Mouse (Mus musculus) limb, embryonic 13.5 days (tissue): ENCODE results near the gene Lrrc29. TPM values are rescaled to one million over a fixed set of nuclear protein-coding genes. Genes with fewer than 3 reads are reported as not detected.

Source experiments
- ATAC-seq: fragments of 200-750 bp; cut with Nextera tagmentation; 2 replicates; pipeline ENCODE4 v1.8.0; 2017; ENCODE audit warnings: low read depth, moderate number of reproducible peaks, moderate TSS enrichment; ENCODE audit not compliant: low FRiP score
- H3K27ac ChIP-seq: fragments of 300-500 bp; sonication (generic); 2 replicates; pipeline ENCODE4 v1.5.1; 2015; ENCODE audit warnings: inconsistent platforms, mild to moderate bottlenecking, moderate library complexity
- H3K27me3 ChIP-seq: fragments of 300-500 bp; sonication (generic); 2 replicates; pipeline ENCODE4 v1.6.1; 2015; ENCODE audit warnings: mild to moderate bottlenecking, inconsistent platforms
- H3K36me3 ChIP-seq: fragments of 300-500 bp; sonication (generic); 2 replicates; pipeline ENCODE4 v1.6.1; 2015; ENCODE audit warnings: inconsistent platforms, mild to moderate bottlenecking, moderate library complexity
- H3K4me1 ChIP-seq: fragments of 300-500 bp; sonication (generic); 2 replicates; pipeline ENCODE4 v1.6.1; 2015; ENCODE audit warnings: inconsistent platforms
- H3K4me2 ChIP-seq: fragments of 300-500 bp; sonication (generic); replicated peaks from 2 replicates; pipeline ENCODE4 v1.6.1; 2015; ENCODE audit warnings: inconsistent platforms, mild to moderate bottlenecking, moderate library complexity
- H3K4me3 ChIP-seq: fragments of 300-500 bp; sonication (generic); 2 replicates; pipeline ENCODE4 v1.5.1; 2015; ENCODE audit warnings: moderate library complexity, mild to moderate bottlenecking, inconsistent platforms
- H3K9ac ChIP-seq: fragments of 300-500 bp; sonication (generic); 2 replicates; pipeline ENCODE4 v1.6.1; 2015; ENCODE audit warnings: mild to moderate bottlenecking, inconsistent platforms
- H3K9me3 ChIP-seq: fragments of 300-500 bp; sonication (generic); 2 replicates; pipeline ENCODE4 v1.6.1; 2016; ENCODE audit warnings: inconsistent platforms
- WGBS: fragments of 180-500 bp; shearing (Covaris S2); methylation state at CpG from one replicate; pipeline ENCODE4 v1.1.7; 2015; 5-methylcytosine and 5-hydroxymethylcytosine counted together
- polyA plus RNA-seq: library from polyadenylated mRNA; unstranded; fragments of >200 nt; fragmentation: Nextera tagmentation; extraction: Ambion mirVana; gene quantifications from 2 replicates; pipeline ENCODE4 v1.2.1, GENCODE M21; 2015

The Lrrc29 gene
- polyA plus RNA-seq, 1 experiment from 2014 or later, result 1.8 TPM

DNA sequence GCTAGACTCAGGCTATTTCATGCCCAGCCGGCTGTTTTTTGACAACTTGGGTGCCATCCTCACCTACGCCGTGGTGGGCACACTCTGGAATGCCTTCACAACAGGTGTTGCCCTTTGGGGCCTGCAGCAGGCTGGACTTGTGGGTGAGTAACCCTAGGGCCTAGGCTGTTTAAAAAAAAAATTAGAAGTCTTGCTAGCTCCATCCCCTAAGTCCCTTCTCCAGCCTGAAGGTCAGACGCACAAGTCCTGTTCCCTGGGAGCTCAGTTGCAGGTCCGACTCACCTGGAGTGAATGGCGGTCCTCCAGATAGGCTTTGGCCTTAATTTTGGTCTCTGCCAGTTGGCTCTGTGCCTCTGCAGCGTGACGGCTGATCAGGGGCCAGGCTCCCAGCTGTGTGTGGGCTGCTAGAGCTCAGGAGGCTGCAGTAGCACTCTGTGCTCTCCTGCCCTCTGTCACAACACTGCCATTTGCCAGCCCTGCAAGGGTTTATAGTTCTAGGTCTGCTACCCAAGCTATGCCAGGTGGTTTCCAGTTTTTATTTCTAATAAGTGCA lies 27.6 kb upstream of the Lrrc29 start:
- 72% methylated on average over 8 of the region's 8 CpGs for WGBS
- Histone ChIP-seq H3K9ac (0 out of 2 replicates have a peak overlapping the region, but pooled peaks have one; percentile 2), H3K4me1 (peaks cover 39% of the 10 kb centered on the region), H3K4me2 (no peak overlapping the region), H3K36me3 (peaks cover 30% of the 10 kb centered on the region), H3K9me3 (no peaks in the 10 kb centered on the region), H3K4me3 (no peak overlapping the region), H3K27ac (0 out of 2 replicates have a peak overlapping the region, but pooled peaks have one; percentile 15), H3K27me3 (peaks cover 3% of the 10 kb centered on the region; the same call in 1 of the 2 replicates)
- ATAC-seq, result no peak

DNA sequence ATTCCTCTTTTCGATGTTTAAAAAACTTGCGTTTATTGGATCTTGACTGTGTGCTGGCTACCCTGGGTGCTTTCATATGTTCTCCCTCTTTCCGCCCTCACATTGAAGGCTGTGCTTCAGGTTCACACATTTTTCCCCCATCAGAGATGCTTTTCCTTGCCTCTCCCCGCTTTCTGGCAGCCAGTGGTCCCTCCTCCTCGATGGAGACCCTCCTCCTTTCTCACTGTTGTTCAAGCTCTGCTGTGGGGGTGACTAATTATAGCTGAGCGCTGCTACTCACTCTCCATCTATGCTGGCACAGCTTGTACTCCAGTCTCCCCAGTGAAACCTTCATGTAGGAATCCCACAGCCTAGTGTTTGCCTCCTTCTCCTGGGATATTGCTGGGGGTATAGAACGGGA lies 24.1 kb upstream of the Lrrc29 start:
- Histone ChIP-seq H3K4me3 (peak overlapping the region; percentile 74), H3K9ac (peak overlapping the region; percentile 87; the same call in 1 of the 2 replicates), H3K27ac (no peak overlapping the region), H3K36me3 (peaks cover under 1% of the 10 kb centered on the region; the same call in 1 of the 2 replicates), H3K27me3 (peaks cover 3% of the 10 kb centered on the region; the same call in 1 of the 2 replicates), H3K4me1 (peaks cover 53% of the 10 kb centered on the region), H3K4me2 (peak overlapping the region; percentile 96), H3K9me3 (no peaks in the 10 kb centered on the region)
- WGBS, result 28% methylated on average over 7 of the region's 7 CpGs
- ATAC-seq, result no peak

DNA sequence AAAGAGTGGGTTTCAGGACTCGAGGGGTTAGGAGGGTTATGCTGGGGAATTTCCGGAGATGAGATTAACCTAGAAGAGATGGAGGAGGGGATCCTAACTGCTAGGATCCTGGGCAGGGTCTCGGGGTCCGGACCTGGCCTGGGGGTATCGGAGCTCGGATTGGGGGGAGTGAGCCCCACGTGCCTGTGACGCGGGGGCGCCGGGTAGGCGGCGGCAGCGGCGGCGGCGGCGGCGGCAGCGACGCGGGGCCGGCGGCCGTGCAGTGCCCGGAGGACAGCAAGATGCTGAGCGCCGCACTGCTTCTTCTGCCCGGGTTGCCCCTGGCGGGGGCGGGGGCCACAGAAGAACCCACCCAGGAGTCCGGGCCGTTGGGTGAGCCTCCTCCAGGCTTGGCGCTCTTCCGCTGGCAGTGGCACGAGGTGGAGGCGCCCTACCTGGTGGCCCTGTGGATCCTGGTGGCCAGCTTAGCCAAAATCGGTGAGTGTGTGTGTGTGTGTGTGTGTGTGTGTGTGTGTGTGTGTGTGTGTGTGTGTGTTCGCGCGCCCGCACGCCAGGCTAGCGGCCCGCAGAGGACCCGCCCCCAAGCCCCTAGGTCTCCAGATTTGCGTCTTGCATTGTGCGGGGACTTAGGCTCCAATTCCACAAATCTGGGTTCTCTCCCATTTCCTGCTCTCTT lies 23.2 kb upstream of the Lrrc29 start:
- H3K4me1 ChIP-seq, result peaks cover 52% of the 10 kb centered on the region
- peak; percentile 6; the same call in 1 of the 2 replicates for ATAC-seq
- WGBS, result 1% methylated on average over 38 of the region's 48 CpGs

GRCm38 (mm10) chr8:105348450-105349095 lies 22.5 kb upstream of the Lrrc29 start, which contains the start of gene Slc9a5:
Gene Slc9a5 (plus strand): TSS chr8:105348843.
- Histone ChIP-seq H3K4me2 (peak within 1 kb of the TSS; percentile 96), H3K27me3 (peaks cover 3% of the 10 kb centered on the region; the same call in 1 of the 2 replicates), H3K4me3 (peak within 1 kb of the TSS; percentile 74), H3K4me1 (peaks cover 46% of the 10 kb centered on the region), H3K27ac (peak within 1 kb of the TSS; percentile 83), H3K36me3 (no peaks in the 10 kb centered on the region), H3K9ac (peak within 1 kb of the TSS; percentile 87), H3K9me3 (no peaks in the 10 kb centered on the region)
- WGBS, result under 1% methylated on average over 34 of the region's 34 CpGs
- peak; percentile 7; the same call in 1 of the 2 replicates for ATAC-seq

More for the DNA sequence above, 23.2 kb upstream of the Lrrc29 start:
- Histone ChIP-seq H3K27ac (peak overlapping the region; percentile 76), H3K9ac (peak overlapping the region; percentile 87), H3K4me2 (peak overlapping the region; percentile 96), H3K27me3 (peaks cover 3% of the 10 kb centered on the region; the same call in 1 of the 2 replicates), H3K9me3 (no peaks in the 10 kb centered on the region), H3K36me3 (no peaks in the 10 kb centered on the region), H3K4me3 (peak overlapping the region; percentile 74)

DNA sequence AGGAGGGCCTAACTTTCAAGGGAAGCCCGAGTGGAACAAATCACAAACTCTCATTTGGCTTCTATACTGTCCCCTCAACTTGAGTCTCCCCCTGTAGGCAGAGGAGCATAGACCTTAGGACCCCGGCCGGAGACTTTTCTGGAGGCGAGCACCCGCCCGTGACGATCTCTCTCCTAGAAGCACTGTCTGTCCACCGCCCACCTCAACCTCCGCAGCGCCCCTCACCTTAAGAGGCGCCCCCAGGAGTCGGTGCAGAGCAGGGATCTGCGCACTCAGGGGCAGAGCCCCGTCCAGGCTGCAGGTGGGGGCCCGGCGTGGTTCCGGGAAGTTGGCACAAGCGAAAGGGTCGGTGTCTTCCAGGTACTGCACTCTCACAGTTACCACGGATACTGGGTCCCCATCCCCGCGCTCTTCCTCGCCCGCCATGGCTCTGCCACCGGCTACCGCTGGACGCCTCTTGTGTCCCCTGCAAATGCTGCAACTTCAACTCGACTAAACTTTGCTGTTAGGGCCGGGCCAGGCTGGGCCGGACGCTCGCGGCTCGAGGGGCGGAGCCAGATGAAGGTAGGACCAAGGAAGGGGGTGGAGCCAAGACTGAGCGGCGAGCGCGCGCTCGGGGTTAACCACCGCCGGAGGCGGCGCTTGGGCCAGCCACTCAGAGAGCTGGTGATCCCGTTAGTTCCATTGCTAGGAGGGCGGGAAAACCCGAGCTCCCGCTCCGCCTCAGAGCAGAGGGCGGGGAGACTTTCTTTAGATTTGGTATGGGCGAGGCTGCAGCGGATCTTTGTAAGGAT lies 21.5 kb upstream of the Lrrc29 start, which contains the start of gene Fhod1:
TSS of gene Fhod1 (minus strand) at position 526 of the 794 bp plus-strand sequence.
- H3K4me2 ChIP-seq, result peak within 1 kb of the TSS; percentile 96
- ATAC-seq, result peak; percentile 90
- no peaks in the 10 kb centered on the region for H3K36me3 ChIP-seq
- WGBS, result under 1% methylated on average over 53 of the region's 53 CpGs
- H3K4me1 ChIP-seq, result peaks cover 43% of the 10 kb centered on the region
- peaks cover 3% of the 10 kb centered on the region; the same call in 1 of the 2 replicates for H3K27me3 ChIP-seq
- peak within 1 kb of the TSS; percentile 74 for H3K4me3 ChIP-seq
- peak within 1 kb of the TSS; percentile 87 for H3K9ac ChIP-seq
- H3K27ac ChIP-seq, result peak within 1 kb of the TSS; percentile 83
- H3K9me3 ChIP-seq, result no peaks in the 10 kb centered on the region

GRCm38 (mm10) chr8:105346611-105347427 lies 20.7 kb upstream of the Lrrc29 start:
- under 1% methylated on average over 34 of the region's 34 CpGs for WGBS
- Histone ChIP-seq H3K9me3 (no peaks in the 10 kb centered on the region), H3K27me3 (peaks cover 3% of the 10 kb centered on the region; the same call in 1 of the 2 replicates), H3K27ac (peak overlapping the region; percentile 83), H3K9ac (peak overlapping the region; percentile 78), H3K4me2 (peak overlapping the region; percentile 96), H3K4me3 (peak overlapping the region; percentile 74), H3K4me1 (peaks cover 43% of the 10 kb centered on the region), H3K36me3 (no peaks in the 10 kb centered on the region)
- ATAC-seq, result peak; percentile 2; the same call in 1 of the 2 replicates

DNA sequence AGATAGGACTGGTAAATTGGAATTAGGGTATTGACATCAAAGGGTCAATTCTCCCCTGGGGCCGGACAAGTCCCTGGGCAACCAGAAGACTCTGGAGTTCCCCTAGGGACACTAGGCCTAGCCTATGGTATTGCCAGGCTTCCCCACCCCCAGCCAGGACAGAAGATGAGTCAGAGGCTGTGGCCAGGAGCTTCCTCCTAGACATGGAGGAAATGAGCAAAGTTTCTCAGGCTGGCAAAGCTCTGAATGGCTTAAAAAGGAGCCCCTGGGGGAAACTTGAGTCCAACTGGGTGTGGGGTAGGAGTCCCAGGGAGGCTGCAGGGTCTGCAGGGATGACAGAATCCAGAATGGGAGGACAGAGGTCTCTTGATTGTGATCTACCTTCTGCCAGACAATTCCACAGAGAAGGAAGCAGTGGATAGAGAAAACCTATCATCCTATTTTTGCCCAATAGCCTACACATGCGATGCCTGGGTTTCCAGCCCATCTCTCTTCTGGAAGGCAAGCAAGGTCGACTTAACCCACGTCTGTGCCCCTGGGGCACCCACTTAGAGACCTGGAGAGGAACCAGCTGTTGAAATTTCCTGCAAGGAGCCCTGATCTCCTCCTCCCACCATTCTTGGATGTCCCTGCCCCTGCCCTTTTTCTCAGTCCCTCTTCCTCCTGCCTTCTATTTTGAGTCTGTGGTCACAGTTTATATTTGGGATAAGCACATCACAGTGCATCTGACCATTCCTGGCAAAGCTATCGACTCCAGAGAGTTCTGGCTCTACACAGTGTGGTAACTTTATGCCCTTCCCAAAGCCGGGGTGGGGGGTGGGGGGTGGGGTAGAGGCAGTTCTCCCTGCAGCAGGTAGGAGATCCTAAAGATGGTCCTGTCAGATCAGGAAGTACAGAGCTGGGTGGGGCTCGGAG lies 19.2 kb upstream of the Lrrc29 start:
- Histone ChIP-seq H3K27ac (no peak overlapping the region), H3K4me2 (peak overlapping the region; percentile 96; the same call in 1 of the 2 replicates), H3K4me3 (no peak overlapping the region), H3K36me3 (no peaks in the 10 kb centered on the region), H3K9me3 (no peaks in the 10 kb centered on the region), H3K4me1 (peaks cover 42% of the 10 kb centered on the region), H3K27me3 (peaks cover 3% of the 10 kb centered on the region; the same call in 1 of the 2 replicates), H3K9ac (0 out of 2 replicates have a peak overlapping the region, but pooled peaks have one; percentile 25)
- WGBS, result 59% methylated on average over 7 of the region's 7 CpGs
- no peak for ATAC-seq

GRCm38 (mm10) chr8:105343791-105344574 lies 17.9 kb upstream of the Lrrc29 start:
- Histone ChIP-seq H3K9me3 (no peaks in the 10 kb centered on the region), H3K36me3 (no peaks in the 10 kb centered on the region), H3K4me3 (no peak overlapping the region), H3K27ac (no peak overlapping the region), H3K4me2 (no peak overlapping the region), H3K27me3 (no peaks in the 10 kb centered on the region), H3K9ac (no peak overlapping the region), H3K4me1 (peaks cover 39% of the 10 kb centered on the region)
- no peak for ATAC-seq
- WGBS, result 68% methylated on average over 6 of the region's 8 CpGs

DNA sequence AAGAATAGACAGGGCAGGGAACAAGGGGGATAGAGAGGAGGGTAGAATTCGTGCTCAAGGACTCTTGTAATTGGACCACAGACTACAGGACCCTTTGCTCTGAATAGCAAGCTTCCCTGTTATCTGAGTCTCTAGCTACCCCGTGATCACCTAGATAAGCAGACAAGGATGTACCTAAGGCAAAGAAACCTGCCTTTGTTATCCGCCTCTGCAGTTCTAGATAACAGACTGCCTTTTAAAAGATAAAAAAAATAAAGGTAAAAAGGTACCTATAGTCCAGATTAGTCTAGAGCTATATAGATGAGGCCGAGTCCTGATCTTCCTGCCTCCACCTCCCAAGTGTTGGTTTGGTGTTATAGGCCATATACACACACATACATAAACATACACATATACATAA lies 16.7 kb upstream of the Lrrc29 start:
- Histone ChIP-seq H3K9me3 (no peaks in the 10 kb centered on the region), H3K27ac (no peak overlapping the region), H3K4me2 (no peak overlapping the region), H3K4me1 (peaks cover 45% of the 10 kb centered on the region), H3K9ac (no peak overlapping the region), H3K27me3 (no peaks in the 10 kb centered on the region), H3K36me3 (peaks cover 6% of the 10 kb centered on the region), H3K4me3 (no peak overlapping the region)
- WGBS, result 86% methylated on average over 4 of the region's 4 CpGs
- ATAC-seq, result no peak
